Mouse (Mus musculus) retina, adult 2 months (tissue): ENCODE results near the gene Fbp2.
"Not testable (repeated sequence)": the region's sequence is repeated elsewhere in the genome, so short reads cannot be mapped to it uniquely, and the experiment has no call there.

Experiments
- DNase-seq: peaks from one replicate; pipeline ENCODE4 v3.0.0-alpha.2; 2012; ENCODE audit warnings: low read depth, low spot score

Fbp2 gene

GRCm38 (mm10) chr13:62865651-62866315 lies 7.6 kb upstream of the Fbp2 start:
- DNase-seq, result no peak

- no peak for DNase-seq
These were observed 5.5 kb upstream of the Fbp2 start for GRCm38 (mm10) chr13:62863771-62864170.

GRCm38 (mm10) chr13:62862875-62863274 lies 4.7 kb upstream of the Fbp2 start:
- no peak for DNase-seq

GRCm38 (mm10) chr13:62860068-62860467 lies 1.8 kb upstream of the Fbp2 start:
- DNase-seq, result no peak

- not testable (repeated sequence) for DNase-seq
These were observed 1.0 kb upstream of the Fbp2 start for GRCm38 (mm10) chr13:62859251-62859650.

- DNase-seq, result no peak
These were observed 1.4 kb downstream of the Fbp2 start for GRCm38 (mm10) chr13:62856850-62857249.

GRCm38 (mm10) chr13:62856305-62856675 lies 1.9 kb downstream of the Fbp2 start:
- DNase-seq, result peak; percentile 71

GRCm38 (mm10) chr13:62855396-62856304 lies 2.6 kb downstream of the Fbp2 start:
- no peak for DNase-seq

- DNase-seq, result peak; percentile 30
These were observed 3.6 kb downstream of the Fbp2 start for GRCm38 (mm10) chr13:62854666-62855065.

GRCm38 (mm10) chr13:62833341-62833740 lies 24.9 kb downstream of the Fbp2 start:
- DNase-seq, result no peak

- DNase-seq, result no peak
These were observed 26.0 kb downstream of the Fbp2 start for GRCm38 (mm10) chr13:62832239-62832638.

GRCm38 (mm10) chr13:62815705-62816104 lies 42.5 kb downstream of the Fbp2 start:
- peak; percentile 25 for DNase-seq

- no peak for DNase-seq
These were observed 45.5 kb downstream of the Fbp2 start for GRCm38 (mm10) chr13:62812713-62813112.

- not testable (repeated sequence) for DNase-seq
These were observed 50.2 kb downstream of the Fbp2 start for GRCm38 (mm10) chr13:62807981-62808380.
